Mouse (Mus musculus): ENCODE measurements around the gene Olfr191. TPM values are rescaled to one million over a fixed set of nuclear protein-coding genes. Genes with fewer than 3 reads are reported as not detected.
"Not testable (repeated sequence)": the region's sequence is repeated elsewhere in the genome, so short reads cannot be mapped to it uniquely, and the experiment has no call there.

The Olfr191 gene
- total RNA-seq (2014; fragmentation: Nextera tagmentation) (not detected in 2 replicates), total RNA-seq (2017) (not detected in 2 replicates)

- not testable (repeated sequence) for ATAC-seq (replicated peaks; ENCODE audit: poor library complexity, severe bottlenecking)
Measured at GRCm38 (mm10) chr16:59089722-59090121, at the start of gene Olfr191. Gene Olfr191 (minus strand): TSS chr16:59089822.

GRCm38 (mm10) chr16:59130740-59131139 lies 41.1 kb upstream of the Olfr191 start:
- no peak for ATAC-seq (replicated peaks; ENCODE audit: poor library complexity, severe bottlenecking)

GRCm38 (mm10) chr16:59120969-59121368 lies 31.3 kb upstream of the Olfr191 start, which contains the start of gene Olfr194:
Gene Olfr194 (minus strand): TSS chr16:59121069.
- ATAC-seq (replicated peaks; ENCODE audit: poor library complexity, severe bottlenecking): no peak

GRCm38 (mm10) chr16:59111781-59112180 lies 22.2 kb upstream of the Olfr191 start, which contains the start of gene Olfr193:
Gene Olfr193 (minus strand): TSS chr16:59111881.
- no peak for ATAC-seq (replicated peaks; ENCODE audit: poor library complexity, severe bottlenecking)

- ATAC-seq (replicated peaks; ENCODE audit: poor library complexity, severe bottlenecking): not testable (repeated sequence)
Measured at GRCm38 (mm10) chr16:59108522-59108921, 18.9 kb upstream of the Olfr191 start.

- ATAC-seq (replicated peaks; ENCODE audit: poor library complexity, severe bottlenecking): no peak
Measured at GRCm38 (mm10) chr16:59105312-59105711, 15.7 kb upstream of the Olfr191 start.

- ATAC-seq (replicated peaks; ENCODE audit: poor library complexity, severe bottlenecking): not testable (repeated sequence)
Measured at GRCm38 (mm10) chr16:59081113-59081512, 8.5 kb downstream of the Olfr191 start.

GRCm38 (mm10) chr16:59077905-59078304 lies 11.7 kb downstream of the Olfr191 start, which contains the start of gene Olfr190:
Gene Olfr190 (minus strand): TSS chr16:59078005.
- no peak for ATAC-seq (replicated peaks; ENCODE audit: poor library complexity, severe bottlenecking)

GRCm38 (mm10) chr16:59073520-59073919 lies 16.1 kb downstream of the Olfr191 start:
- no peak for ATAC-seq (replicated peaks; ENCODE audit: poor library complexity, severe bottlenecking)

- no peak for ATAC-seq (replicated peaks; ENCODE audit: poor library complexity, severe bottlenecking)
Measured at GRCm38 (mm10) chr16:59071755-59072154, 17.9 kb downstream of the Olfr191 start.

GRCm38 (mm10) chr16:59062411-59062810 lies 27.2 kb downstream of the Olfr191 start:
- not testable (repeated sequence) for ATAC-seq (replicated peaks; ENCODE audit: poor library complexity, severe bottlenecking)

GRCm38 (mm10) chr16:59049286-59049685 lies 40.3 kb downstream of the Olfr191 start:
- ATAC-seq (replicated peaks; ENCODE audit: poor library complexity, severe bottlenecking): not testable (repeated sequence)

- no peak for ATAC-seq (replicated peaks; ENCODE audit: poor library complexity, severe bottlenecking)
Measured at GRCm38 (mm10) chr16:59048860-59049259, 40.8 kb downstream of the Olfr191 start.

- no peak for ATAC-seq (replicated peaks; ENCODE audit: poor library complexity, severe bottlenecking)
Measured at GRCm38 (mm10) chr16:59047579-59047978, 42.0 kb downstream of the Olfr191 start.

- no peak for ATAC-seq (replicated peaks; ENCODE audit: poor library complexity, severe bottlenecking)
Measured at GRCm38 (mm10) chr16:59045835-59046234, 43.8 kb downstream of the Olfr191 start.

GRCm38 (mm10) chr16:59039710-59040109 lies 49.9 kb downstream of the Olfr191 start, which contains the start of gene Olfr187:
Gene Olfr187 (minus strand): TSS chr16:59039767.
- no peak for ATAC-seq (replicated peaks; ENCODE audit: poor library complexity, severe bottlenecking)

Other genes with a start within 250 kb of the Olfr191 start
- gene Olfr177, start 215.1 kb downstream of the Olfr191 start, total RNA-seq (2014; fragmentation: Nextera tagmentation): not detected in 2 replicates
- not detected in 2 replicates for gene Olfr177, start 215.1 kb downstream of the Olfr191 start, total RNA-seq (2017)
- not detected in 2 replicates for gene Olfr178, start 197.8 kb downstream of the Olfr191 start, total RNA-seq (2014; fragmentation: Nextera tagmentation)
- gene Olfr178, start 197.8 kb downstream of the Olfr191 start, total RNA-seq (2017): not detected in 2 replicates
- not detected in 2 replicates for gene Olfr181, start 161.1 kb downstream of the Olfr191 start, total RNA-seq (2014; fragmentation: Nextera tagmentation)
- not detected in 2 replicates for gene Olfr181, start 161.1 kb downstream of the Olfr191 start, total RNA-seq (2017)
- not detected in 2 replicates for gene Olfr180, start 160.4 kb downstream of the Olfr191 start, total RNA-seq (2014; fragmentation: Nextera tagmentation)
- not detected in 2 replicates for gene Olfr180, start 160.4 kb downstream of the Olfr191 start, total RNA-seq (2017)
- not detected in 2 replicates for gene Olfr183, start 94.5 kb downstream of the Olfr191 start, total RNA-seq (2014; fragmentation: Nextera tagmentation)
- gene Olfr183, start 94.5 kb downstream of the Olfr191 start, total RNA-seq (2017): not detected in 2 replicates
- not detected in 2 replicates for gene Olfr186, start 59.5 kb downstream of the Olfr191 start, total RNA-seq (2014; fragmentation: Nextera tagmentation)
- not detected in 2 replicates for gene Olfr186, start 59.5 kb downstream of the Olfr191 start, total RNA-seq (2017)
- not detected in 2 replicates for gene Olfr187, start 50.1 kb downstream of the Olfr191 start, total RNA-seq (2014; fragmentation: Nextera tagmentation)
- not detected in 2 replicates for gene Olfr187, start 50.1 kb downstream of the Olfr191 start, total RNA-seq (2017)
- not detected in 2 replicates for gene Olfr190, start 11.8 kb downstream of the Olfr191 start, total RNA-seq (2014; fragmentation: Nextera tagmentation)
- gene Olfr190, start 11.8 kb downstream of the Olfr191 start, total RNA-seq (2017): not detected in 2 replicates
- gene Olfr193, start 22.1 kb upstream of the Olfr191 start, total RNA-seq (2014; fragmentation: Nextera tagmentation): not detected in 2 replicates
- gene Olfr193, start 22.1 kb upstream of the Olfr191 start, total RNA-seq (2017): not detected in 2 replicates
- not detected in 2 replicates for gene Olfr194, start 31.2 kb upstream of the Olfr191 start, total RNA-seq (2014; fragmentation: Nextera tagmentation)
- gene Olfr194, start 31.2 kb upstream of the Olfr191 start, total RNA-seq (2017): not detected in 2 replicates
- not detected in 2 replicates for gene Olfr195, start 57.2 kb upstream of the Olfr191 start, total RNA-seq (2014; fragmentation: Nextera tagmentation)
- not detected in 2 replicates for gene Olfr195, start 57.2 kb upstream of the Olfr191 start, total RNA-seq (2017)
- not detected in 2 replicates for gene Olfr196, start 80.6 kb upstream of the Olfr191 start, total RNA-seq (2014; fragmentation: Nextera tagmentation)
- gene Olfr196, start 80.6 kb upstream of the Olfr191 start, total RNA-seq (2017): not detected in 2 replicates
- gene Olfr198, start 113.7 kb upstream of the Olfr191 start, total RNA-seq (2014; fragmentation: Nextera tagmentation): not detected in 2 replicates
- not detected in 2 replicates for gene Olfr198, start 113.7 kb upstream of the Olfr191 start, total RNA-seq (2017)
- not detected in 2 replicates for gene Olfr199, start 129.9 kb upstream of the Olfr191 start, total RNA-seq (2014; fragmentation: Nextera tagmentation)
- not detected in 2 replicates for gene Olfr199, start 129.9 kb upstream of the Olfr191 start, total RNA-seq (2017)
- not detected in 2 replicates for gene Olfr201, start 182.8 kb upstream of the Olfr191 start, total RNA-seq (2014; fragmentation: Nextera tagmentation)
- not detected in 2 replicates for gene Olfr201, start 182.8 kb upstream of the Olfr191 start, total RNA-seq (2017)
- not detected in 2 replicates for gene Olfr202, start 197.0 kb upstream of the Olfr191 start, total RNA-seq (2014; fragmentation: Nextera tagmentation)
- not detected in 2 replicates for gene Olfr202, start 197.0 kb upstream of the Olfr191 start, total RNA-seq (2017)
- not detected in 2 replicates for gene Olfr203, start 209.1 kb upstream of the Olfr191 start, total RNA-seq (2014; fragmentation: Nextera tagmentation)
- not detected in 2 replicates for gene Olfr203, start 209.1 kb upstream of the Olfr191 start, total RNA-seq (2017)
- gene Olfr204, start 228.4 kb upstream of the Olfr191 start, total RNA-seq (2014; fragmentation: Nextera tagmentation): not detected in 2 replicates
- gene Olfr204, start 228.4 kb upstream of the Olfr191 start, total RNA-seq (2017): not detected in 2 replicates
- gene Olfr205, start 241.3 kb upstream of the Olfr191 start, total RNA-seq (2014; fragmentation: Nextera tagmentation): not detected in 2 replicates
- not detected in 2 replicates for gene Olfr205, start 241.3 kb upstream of the Olfr191 start, total RNA-seq (2017)